Comparison of ENCODE assay signal across 9 mouse cellular contexts in the genomic region with DNA sequence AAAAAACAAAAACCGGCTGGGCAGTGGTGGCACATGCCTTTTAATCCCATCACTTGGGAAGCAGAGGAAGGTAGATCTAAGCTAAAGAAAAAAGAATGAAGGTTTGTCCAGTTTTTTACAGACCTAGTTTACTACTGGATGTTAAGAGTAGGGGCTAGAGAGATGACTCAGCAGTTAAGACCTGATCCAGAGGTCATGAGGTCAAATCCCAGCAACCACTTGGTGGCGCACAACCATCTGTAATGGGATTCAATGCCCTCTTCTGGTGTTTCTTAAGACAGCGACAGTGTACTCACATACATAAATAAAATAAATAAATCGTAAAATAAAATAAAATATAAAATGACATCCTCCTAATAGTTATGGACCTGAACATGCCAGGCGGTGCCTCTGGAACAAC. TPM values are rescaled to one million over a fixed set of nuclear protein-coding genes. Genes with fewer than 3 reads are reported as not detected.
A peak's percentile ranks its signal among the peaks of the same experiment; 100 is the strongest.
DNase-seq lines count a peak whose midpoint lies in the region; ATAC-seq and TF ChIP-seq lines count a peak whose summit lies in the region.
"Had no signal": no experiment of that assay in that cellular context is flagged by ENCODE, and none has a peak within 500 bp of the region (broad histone marks: within the 10 kb centered on the region; RNA-seq: fewer than 3 reads in every experiment).

No protein-coding gene starts in this region.

- H3K27me3 ChIP-seq in midbrain, embryonic 11.5 days (ENCODE audit: control insufficient read depth, insufficient read depth, low read length): no peaks in the 10 kb centered on the region
- no peaks in the 10 kb centered on the region for H3K27me3 ChIP-seq in midbrain, embryonic 15.5 days (replicated peaks)
- no peaks in the 10 kb centered on the region for H3K27me3 ChIP-seq in hindbrain, postnatal 0 days (ENCODE audit: insufficient read depth, low read length)
- no peaks in the 10 kb centered on the region for H3K27me3 ChIP-seq in midbrain, postnatal 0 days (ENCODE audit: insufficient read depth, low read length)
- H3K27me3 ChIP-seq: heart, embryonic 15.5 days; neural tube, embryonic 12.5 days had no signal

- H3K9me3 ChIP-seq in midbrain, embryonic 11.5 days (ENCODE audit: control insufficient read depth, low read length): no peaks in the 10 kb centered on the region
- H3K9me3 ChIP-seq in midbrain, embryonic 15.5 days: no peaks in the 10 kb centered on the region
- no peaks in the 10 kb centered on the region for H3K9me3 ChIP-seq in hindbrain, postnatal 0 days (ENCODE audit: low read length)
- no peaks in the 10 kb centered on the region for H3K9me3 ChIP-seq in midbrain, postnatal 0 days (ENCODE audit: low read length)
- H3K9me3 ChIP-seq: heart, embryonic 15.5 days; neural tube, embryonic 12.5 days had no signal

- 67% methylated on average over 5 of the region's 5 CpGs for WGBS in midbrain, embryonic 11.5 days
- WGBS in midbrain, embryonic 15.5 days: 68% methylated on average over 5 of the region's 5 CpGs
- 70% methylated on average over 5 of the region's 5 CpGs for WGBS in hindbrain, postnatal 0 days
- 66% methylated on average over 5 of the region's 5 CpGs for WGBS in midbrain, postnatal 0 days

- peak; percentile 59 for TF ChIP-seq CTCF in hindbrain, postnatal 0 days (IDR thresholded peaks at IDR 0.05; ENCODE audit: low read depth)
- peak; percentile 62 for TF ChIP-seq CTCF in midbrain, postnatal 0 days (IDR thresholded peaks at IDR 0.05)

- H3K9ac ChIP-seq in midbrain, embryonic 11.5 days (ENCODE audit: low read length): no peak overlapping the region
- H3K9ac ChIP-seq in midbrain, embryonic 15.5 days: no peak overlapping the region
- H3K9ac ChIP-seq in hindbrain, postnatal 0 days (replicated peaks; ENCODE audit: low read length): no peak overlapping the region
- no peak overlapping the region for H3K9ac ChIP-seq in midbrain, postnatal 0 days (replicated peaks; ENCODE audit: low read length, poor library complexity, severe bottlenecking)
- H3K9ac ChIP-seq: heart, embryonic 15.5 days; neural tube, embryonic 12.5 days had no signal

- no peaks in the 10 kb centered on the region for H3K4me1 ChIP-seq in midbrain, embryonic 11.5 days (ENCODE audit: control insufficient read depth, insufficient read depth, low read length)
- no peaks in the 10 kb centered on the region for H3K4me1 ChIP-seq in midbrain, embryonic 15.5 days
- H3K4me1 ChIP-seq in hindbrain, postnatal 0 days (ENCODE audit: insufficient read depth, low read length): no peaks in the 10 kb centered on the region
- no peaks in the 10 kb centered on the region for H3K4me1 ChIP-seq in midbrain, postnatal 0 days (ENCODE audit: insufficient read depth, low read length)
- H3K4me1 ChIP-seq: heart, embryonic 15.5 days; neural tube, embryonic 12.5 days had no signal

- peaks cover 31% of the 10 kb centered on the region for H3K36me3 ChIP-seq in midbrain, embryonic 11.5 days (ENCODE audit: control insufficient read depth, insufficient read depth, low read length)
- peaks cover 54% of the 10 kb centered on the region for H3K36me3 ChIP-seq in midbrain, embryonic 15.5 days (replicated peaks)
- peaks cover 50% of the 10 kb centered on the region for H3K36me3 ChIP-seq in hindbrain, postnatal 0 days (ENCODE audit: insufficient read depth, low read length)
- H3K36me3 ChIP-seq in midbrain, postnatal 0 days (ENCODE audit: insufficient read depth, low read length): peaks cover 39% of the 10 kb centered on the region

- DNase-seq in midbrain, embryonic 11.5 days (ENCODE audit: low spot score, missing footprints): peak; percentile 87
- peak; percentile 43 for DNase-seq in WW6 (ENCODE audit: low read depth, low spot score)
- DNase-seq in cerebellum, adult 9-10 months: peak; percentile 45
- peak; percentile 63 for DNase-seq in hindbrain, postnatal 0 days (ENCODE audit: low spot score)
- DNase-seq in midbrain, postnatal 0 days (ENCODE audit: low spot score): peak; percentile 40
- no peak for DNase-seq in frontal cortex, postnatal 25 days (ENCODE audit: low spot score in 2 of 2)

- no peak overlapping the region for H3K27ac ChIP-seq in midbrain, embryonic 11.5 days (ENCODE audit: low read depth, low read length)
- no peak overlapping the region for H3K27ac ChIP-seq in midbrain, embryonic 15.5 days
- H3K27ac ChIP-seq in hindbrain, postnatal 0 days: no peak overlapping the region
- H3K27ac ChIP-seq in midbrain, postnatal 0 days (ENCODE audit: low read depth, low read length): no peak overlapping the region
- H3K27ac ChIP-seq: heart, embryonic 15.5 days; neural tube, embryonic 12.5 days had no signal

- no peak for ATAC-seq in midbrain, embryonic 11.5 days (ENCODE audit: low FRiP score)
- no peak for ATAC-seq in midbrain, embryonic 15.5 days (replicated peaks)
- ATAC-seq in hindbrain, postnatal 0 days: no peak
- no peak for ATAC-seq in midbrain, postnatal 0 days (ENCODE audit: low FRiP score)

- no peak overlapping the region for H3K4me3 ChIP-seq in midbrain, embryonic 11.5 days (ENCODE audit: low read depth, low read length)
- no peak overlapping the region for H3K4me3 ChIP-seq in midbrain, embryonic 15.5 days
- H3K4me3 ChIP-seq in hindbrain, postnatal 0 days (ENCODE audit: low read length): no peak overlapping the region
- no peak overlapping the region for H3K4me3 ChIP-seq in midbrain, postnatal 0 days (ENCODE audit: low read depth, low read length)
- H3K4me3 ChIP-seq: heart, embryonic 15.5 days; neural tube, embryonic 12.5 days had no signal

- no peak overlapping the region for H3K4me2 ChIP-seq in midbrain, embryonic 11.5 days
- H3K4me2 ChIP-seq in midbrain, embryonic 15.5 days: no peak overlapping the region
- H3K4me2 ChIP-seq in hindbrain, postnatal 0 days (ENCODE audit: low read depth, low read length): no peak overlapping the region
- no peak overlapping the region for H3K4me2 ChIP-seq in midbrain, postnatal 0 days (ENCODE audit: low read depth, low read length, poor library complexity, severe bottlenecking)
- H3K4me2 ChIP-seq: heart, embryonic 15.5 days; neural tube, embryonic 12.5 days had no signal

RNA-seq across cellular contexts. Expression of a gene that starts 38.2 kb away (rescaled TPM):
- polyA plus RNA-seq in midbrain, embryonic 11.5 days (2014; fragmentation: Nextera tagmentation; extraction: Ambion mirVana): 192 and 212 TPM in 2 replicates
- 278 and 295 TPM in 2 replicates for polyA plus RNA-seq in midbrain, embryonic 15.5 days (2015; fragmentation: Nextera tagmentation; extraction: Ambion mirVana)
- 128 and 130 TPM in 2 replicates for total RNA-seq in hindbrain, postnatal 0 days (2014; rRNA removed)
- 135 and 144 TPM in 2 replicates for polyA plus RNA-seq in hindbrain, postnatal 0 days (2015; fragmentation: Nextera tagmentation; extraction: Ambion mirVana)
- 151 and 186 TPM in 2 replicates for total RNA-seq in midbrain, postnatal 0 days (2014; rRNA removed)
- polyA plus RNA-seq in midbrain, postnatal 0 days (2015; fragmentation: Nextera tagmentation; extraction: Ambion mirVana): 169 and 173 TPM in 2 replicates

RNA-seq across cellular contexts. Expression of a gene that starts 53.3 kb away (rescaled TPM):
- polyA plus RNA-seq in midbrain, embryonic 11.5 days (2014; fragmentation: Nextera tagmentation; extraction: Ambion mirVana): 94.6 and 107 TPM in 2 replicates
- polyA plus RNA-seq in midbrain, embryonic 15.5 days (2015; fragmentation: Nextera tagmentation; extraction: Ambion mirVana): 62.0 and 70.2 TPM in 2 replicates
- 25.7 and 28.6 TPM in 2 replicates for total RNA-seq in hindbrain, postnatal 0 days (2014; rRNA removed)
- 52.9 and 55.4 TPM in 2 replicates for polyA plus RNA-seq in hindbrain, postnatal 0 days (2015; fragmentation: Nextera tagmentation; extraction: Ambion mirVana)
- total RNA-seq in midbrain, postnatal 0 days (2014; rRNA removed): 25.4 and 27.3 TPM in 2 replicates
- polyA plus RNA-seq in midbrain, postnatal 0 days (2015; fragmentation: Nextera tagmentation; extraction: Ambion mirVana): 50.9 and 53.7 TPM in 2 replicates

Comparison
In these comparisons a context has a peak if more than half of its experiments do, and no peak if none do; other contexts are left out.
1. DNase-seq: peak in midbrain, embryonic 11.5 days (single experiment), WW6 (single experiment), cerebellum, adult 9-10 months (single experiment), hindbrain, postnatal 0 days (single experiment) and midbrain, postnatal 0 days (single experiment); none in frontal cortex, postnatal 25 days (0 of 2).